Mouse (Mus musculus): ENCODE results near the gene 1700014D04Rik.
"Not testable (repeated sequence)": the region's sequence is repeated elsewhere in the genome, so short reads cannot be mapped to it uniquely, and the experiment has no call there.

The 1700014D04Rik gene

GRCm38 (mm10) chr13:59746711-59747110, at the start of gene 1700014D04Rik:
Gene 1700014D04Rik, minus strand, starts transcription at chr13:59746752.
- DNase-seq, result peak; percentile 35

GRCm38 (mm10) chr13:59795807-59796465, 49.4 kb upstream of the 1700014D04Rik start:
- no peak for DNase-seq

GRCm38 (mm10) chr13:59794786-59795185, 48.2 kb upstream of the 1700014D04Rik start:
- no peak for DNase-seq

- DNase-seq, result no peak
Measured at GRCm38 (mm10) chr13:59782145-59782544, 35.6 kb upstream of the 1700014D04Rik start, which contains the start of gene Gm49354. Gene Gm49354, minus strand, starts transcription at chr13:59782245.

- DNase-seq, result not testable (repeated sequence)
Measured at GRCm38 (mm10) chr13:59779744-59780264, 33.3 kb upstream of the 1700014D04Rik start.

DNA sequence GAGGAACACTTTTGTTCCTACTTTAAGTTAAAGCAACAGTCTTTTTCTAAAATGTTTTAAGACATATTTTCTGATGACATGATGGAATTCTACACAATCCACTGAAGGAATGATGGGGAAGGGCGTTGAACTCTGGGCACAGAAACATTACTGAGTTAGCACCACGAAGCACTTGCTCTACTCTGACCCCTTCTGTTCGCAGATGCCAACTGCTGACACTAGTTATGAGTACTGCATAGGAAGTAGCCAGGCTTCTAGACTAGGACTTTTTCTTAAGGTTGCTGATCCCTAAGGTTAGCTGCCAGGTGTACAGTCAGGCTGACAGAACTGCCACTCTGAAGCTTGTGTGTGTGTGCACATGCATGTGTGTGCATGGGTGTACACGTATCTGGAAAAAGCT, 32.7 kb upstream of the 1700014D04Rik start:
- DNase-seq, result no peak

GRCm38 (mm10) chr13:59775168-59775567, 28.6 kb upstream of the 1700014D04Rik start:
- no peak for DNase-seq

- DNase-seq, result peak; percentile 61
Measured at GRCm38 (mm10) chr13:59771257-59771656, 24.7 kb upstream of the 1700014D04Rik start.

GRCm38 (mm10) chr13:59770847-59771246, 24.3 kb upstream of the 1700014D04Rik start:
- no peak for DNase-seq

- DNase-seq, result peak; percentile 83
Measured at GRCm38 (mm10) chr13:59770164-59770562, 23.6 kb upstream of the 1700014D04Rik start.

DNA sequence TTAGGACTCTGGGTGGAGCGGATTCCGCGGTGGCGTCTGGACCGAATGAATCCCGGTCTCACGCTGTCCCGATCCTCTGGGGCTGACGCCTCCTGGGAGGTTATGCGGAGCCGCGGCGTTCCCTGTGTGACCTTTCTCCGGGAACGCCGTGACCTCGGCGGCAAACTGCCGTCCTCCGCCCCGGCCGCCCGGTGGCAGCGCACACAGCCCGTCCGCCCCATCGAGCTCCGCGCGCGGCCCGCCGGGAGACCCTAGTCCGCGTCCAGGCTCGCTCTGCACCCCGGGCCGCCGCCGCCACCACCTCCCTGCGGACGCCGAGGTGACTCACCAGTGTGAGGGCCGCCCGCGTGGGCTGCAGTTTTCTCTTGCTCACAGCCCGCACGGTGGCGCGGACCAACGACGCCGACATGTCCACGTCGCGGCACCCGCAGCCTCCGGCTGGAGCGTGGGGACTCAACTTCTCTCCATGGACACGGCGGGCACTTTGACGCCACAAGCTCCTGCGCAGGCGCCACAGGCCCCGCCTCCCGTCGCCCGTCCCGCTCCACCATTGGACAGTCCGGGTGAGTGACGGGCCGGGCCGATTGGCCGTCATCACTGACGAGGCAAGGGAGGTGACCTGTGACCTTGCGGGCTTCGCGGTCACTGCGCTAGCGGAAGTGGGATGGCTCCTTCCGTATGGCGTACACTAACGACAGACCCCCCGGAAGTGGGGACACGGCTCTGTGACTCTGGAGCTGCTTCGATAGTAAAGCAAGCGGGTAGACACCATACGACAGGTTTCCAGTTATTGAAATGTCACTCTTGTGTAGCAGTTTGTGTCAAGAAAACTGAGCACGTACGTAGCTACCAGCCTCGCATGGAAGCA, 23.0 kb upstream of the 1700014D04Rik start, which contains the start of gene Isca1:
Gene Isca1 (minus strand): TSS at position 515 of the 868 bp plus-strand sequence.
- DNase-seq, result peak; percentile 98

GRCm38 (mm10) chr13:59768531-59768930, 22.0 kb upstream of the 1700014D04Rik start:
- peak; percentile 21 for DNase-seq

DNA sequence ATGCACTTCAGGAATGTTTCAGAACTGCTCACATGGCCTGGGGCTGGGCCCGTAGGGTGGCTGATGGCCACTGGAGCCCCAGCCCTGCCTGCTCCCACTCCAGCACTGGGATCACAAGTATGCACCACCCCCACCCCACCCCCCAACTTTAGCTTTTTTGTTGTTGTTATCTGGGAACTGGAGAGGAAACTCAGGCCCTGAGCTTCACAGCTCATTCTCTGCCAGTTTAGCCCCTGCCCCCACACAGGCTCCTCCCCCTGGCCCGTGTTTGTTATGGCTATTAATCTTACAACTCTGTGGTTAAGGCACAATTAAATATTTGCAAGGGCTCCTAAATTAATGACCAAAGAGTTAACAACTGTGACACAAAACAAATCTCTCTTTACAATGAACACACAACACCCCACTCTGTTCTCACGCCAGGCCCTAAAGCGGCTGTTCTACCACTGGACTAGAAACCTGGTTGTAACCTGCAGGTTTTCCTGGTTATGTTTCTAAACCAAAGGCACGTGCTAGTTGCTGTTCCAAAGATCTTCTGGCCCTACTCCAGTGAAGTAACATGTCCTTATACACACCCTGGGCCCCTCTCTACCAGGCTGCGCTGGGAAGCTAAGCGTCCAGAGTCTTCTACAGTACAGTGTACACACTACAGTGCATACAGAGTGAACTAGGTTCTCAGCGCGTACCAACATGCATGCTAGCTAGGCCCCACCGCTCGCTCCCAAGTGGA, 20.4 kb upstream of the 1700014D04Rik start:
- DNase-seq, result peak; percentile 70

- no peak for DNase-seq
Measured at GRCm38 (mm10) chr13:59762791-59763190, 16.2 kb upstream of the 1700014D04Rik start.

DNA sequence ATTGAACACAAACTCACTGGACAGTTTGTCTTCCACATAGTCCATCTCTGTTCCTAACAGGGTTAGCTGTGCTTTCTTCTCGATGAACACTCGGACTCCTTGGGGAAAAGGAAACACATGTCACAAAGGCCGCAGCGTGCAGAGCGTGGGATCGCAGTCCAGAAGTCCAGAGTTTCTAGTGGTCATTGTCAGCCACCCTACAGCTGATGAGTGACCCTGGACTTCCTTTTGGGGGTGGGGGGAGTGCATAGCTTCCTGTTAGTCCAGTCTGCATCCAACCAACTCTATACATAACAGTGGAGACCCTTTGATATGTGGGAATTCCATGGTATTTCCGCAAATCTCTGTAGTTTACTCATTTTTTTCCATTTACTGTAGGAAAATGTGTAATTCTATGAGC, 10.4 kb upstream of the 1700014D04Rik start:
- DNase-seq, result no peak

GRCm38 (mm10) chr13:59750310-59750709, 3.8 kb upstream of the 1700014D04Rik start:
- DNase-seq, result no peak

DNA sequence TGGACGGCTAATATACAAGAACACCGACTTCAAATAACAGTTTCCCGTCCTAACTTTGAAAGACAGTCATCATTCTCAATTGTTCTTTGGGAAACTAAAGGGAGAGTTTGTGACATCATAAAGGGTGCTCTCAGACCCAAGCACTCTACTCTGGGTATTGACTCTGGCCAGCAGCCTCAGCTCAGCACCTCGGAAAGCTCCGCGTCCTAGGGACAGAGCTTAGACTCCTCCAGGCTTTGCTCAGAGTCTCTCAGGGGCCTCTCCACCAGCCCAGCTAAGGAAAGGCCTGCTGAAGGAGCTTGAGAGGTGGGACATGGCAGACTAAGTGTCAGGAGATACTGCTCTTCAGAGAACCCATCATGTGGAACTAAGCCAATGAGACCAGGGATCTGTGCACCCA, 388 bp downstream of the 1700014D04Rik start:
- DNase-seq, result no peak

- no peak for DNase-seq
Measured at GRCm38 (mm10) chr13:59745462-59745861, 1.1 kb downstream of the 1700014D04Rik start.

GRCm38 (mm10) chr13:59741697-59742096, 4.9 kb downstream of the 1700014D04Rik start:
- no peak for DNase-seq

GRCm38 (mm10) chr13:59741096-59741495, 5.5 kb downstream of the 1700014D04Rik start:
- DNase-seq, result no peak

DNA sequence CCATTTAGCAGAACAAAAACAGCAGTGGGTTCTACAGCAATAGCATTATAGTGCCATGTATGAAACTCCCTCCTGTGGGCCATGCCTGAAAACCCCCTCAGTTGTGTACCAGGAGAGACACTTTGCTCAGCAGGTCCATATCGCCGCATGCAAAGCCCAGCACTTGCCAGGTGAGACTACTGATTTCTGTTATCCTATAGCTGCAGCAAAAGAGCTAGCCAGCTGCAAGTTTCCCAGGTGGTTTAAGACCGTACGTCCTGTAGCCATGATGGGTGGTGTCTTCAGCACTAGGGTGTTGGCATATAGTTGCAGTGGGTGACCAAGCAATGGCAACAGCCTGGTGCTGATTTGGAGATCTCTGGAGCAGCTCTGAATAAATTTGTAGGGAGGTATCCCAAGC, 7.2 kb downstream of the 1700014D04Rik start:
- no peak for DNase-seq

- DNase-seq, result no peak
Measured at GRCm38 (mm10) chr13:59738455-59738854, 8.1 kb downstream of the 1700014D04Rik start.

DNA sequence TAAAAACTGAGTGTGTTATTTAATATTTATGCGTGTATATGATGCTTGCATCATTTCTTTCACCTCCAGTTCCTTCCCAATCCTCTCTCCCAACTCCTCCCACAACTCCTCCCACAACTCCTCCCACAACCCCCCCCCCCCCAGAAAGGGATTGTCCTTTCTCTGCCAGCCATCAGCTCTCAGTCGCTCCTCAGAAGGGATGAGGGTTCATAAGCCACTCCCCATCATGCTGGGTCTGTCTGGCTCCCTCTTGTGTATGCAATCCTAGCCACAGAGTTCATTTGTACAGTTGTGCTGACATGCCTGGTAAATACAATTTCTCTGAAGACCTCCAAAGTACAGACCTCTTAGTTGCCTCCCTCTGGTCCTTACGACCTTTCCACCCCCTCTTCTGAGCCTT, 11.4 kb downstream of the 1700014D04Rik start:
- no peak for DNase-seq
